Mouse (Mus musculus) liver, embryonic 14.5 days (tissue): ENCODE results near the gene Prph2. TPM values are rescaled to one million over a fixed set of nuclear protein-coding genes. Genes with fewer than 3 reads are reported as not detected.

Source experiments
- ATAC-seq: fragments of 200-750 bp; cut with Nextera tagmentation; 2 replicates; pipeline ENCODE4 v1.8.0; 2017; ENCODE audit warnings: moderate number of reproducible peaks, mild to moderate bottlenecking, moderate library complexity; ENCODE audit not compliant: insufficient read depth
- DNase-seq, 3 experiments: peaks; one replicate each; pipeline ENCODE4 v3.0.0-alpha.2; 2012 to 2013; ENCODE audit warnings: low read depth in 3 of 3, low spot score in 3 of 3
- H3K27ac ChIP-seq: fragments of 300-500 bp; sonication (generic); 2 replicates; pipeline ENCODE4 v1.5.1; 2014; ENCODE audit warnings: moderate library complexity, mild to moderate bottlenecking, control low read depth, inconsistent platforms
- H3K27me3 ChIP-seq: fragments of 300-500 bp; sonication (generic); 2 replicates; pipeline ENCODE4 v1.6.1; 2014; ENCODE audit warnings: mild to moderate bottlenecking, low read length, moderate library complexity; ENCODE audit not compliant: control insufficient read depth, insufficient read depth
- H3K36me3 ChIP-seq: fragments of 300-500 bp; sonication (generic); replicated peaks from 2 replicates; pipeline ENCODE4 v1.6.1; 2014; ENCODE audit warnings: low read depth; ENCODE audit not compliant: control insufficient read depth, insufficient read depth
- H3K4me1 ChIP-seq, 2 experiments: fragments of 200-500 bp in 1 of 2; fragments of 300-500 bp in 1 of 2; sonication (generic) in 1 of 2; replicated peaks; 2 replicates each; pipeline ENCODE4 v1.6.1; 2012 to 2014; ENCODE audit warnings: antibody characterized with exemption in 1 of 2, inconsistent platforms in 1 of 2, low read length in 1 of 2; ENCODE audit not compliant: control insufficient read depth in 2 of 2, insufficient read depth in 2 of 2
- H3K4me2 ChIP-seq: fragments of 300-500 bp; sonication (generic); 2 replicates; pipeline ENCODE4 v1.6.1; 2014; ENCODE audit warnings: low read depth, mild to moderate bottlenecking, control low read depth, moderate library complexity
- H3K4me3 ChIP-seq, 2 experiments: fragments of 200-500 bp in 1 of 2; fragments of 300-500 bp in 1 of 2; sonication (generic) in 1 of 2; 2 replicates each; pipeline ENCODE4 v1.5.1; 2012 to 2014; ENCODE audit warnings: low read depth in 2 of 2, low read length in 2 of 2, mild to moderate bottlenecking in 2 of 2, control low read depth in 1 of 2, inconsistent platforms in 1 of 2, moderate library complexity in 1 of 2; ENCODE audit not compliant: insufficient read depth in 1 of 2
- H3K9ac ChIP-seq: fragments of 300-500 bp; sonication (generic); replicated peaks from 2 replicates; pipeline ENCODE4 v1.6.1; 2014; ENCODE audit warnings: mild to moderate bottlenecking, control low read depth, moderate library complexity
- H3K9me3 ChIP-seq: fragments of 300-500 bp; sonication (generic); 2 replicates; pipeline ENCODE4 v1.6.1; 2016; ENCODE audit warnings: low read length, mixed read lengths; ENCODE audit not compliant: control insufficient read depth
- CTCF ChIP-seq: IDR thresholded peaks from 2 replicates; pipeline ENCODE4 v1.5.1; 2016; ENCODE audit warnings: antibody characterized with exemption, low read depth, control low read depth
- EP300 ChIP-seq: IDR thresholded peaks from 2 replicates; pipeline ENCODE4 v1.6.1; 2016; ENCODE audit warnings: antibody characterized with exemption, low read depth
- WGBS: fragments of 180-500 bp; shearing (Covaris S2); extraction: QIAGEN DNeasy Blood & Tissue Kit; methylation state at CpG from one replicate; pipeline ENCODE4 v1.1.7; 2014; ENCODE audit not compliant: insufficient replicate concordance; 5-methylcytosine and 5-hydroxymethylcytosine counted together
- polyA plus RNA-seq, 2 experiments: library from polyadenylated mRNA; depleted of rRNA in 1 of 2; stranded (reverse) in 1 of 2; unstranded in 1 of 2; fragments of >200 nt; fragmentation: Nextera tagmentation in 1 of 2; extraction: Ambion mirVana in 1 of 2; gene quantifications; 2 replicates each; pipeline versions ENCODE4 v1.2.1 to v1.2.3; 2012 to 2014

The Prph2 gene
- not detected in 2 replicates for polyA plus RNA-seq (2012; rRNA removed)
- not detected in 2 replicates for polyA plus RNA-seq (2014; fragmentation: Nextera tagmentation; extraction: Ambion mirVana)

GRCm38 (mm10) chr17:46910186-46910585 lies at the start of gene Prph2:
Gene Prph2, plus strand, starts transcription at chr17:46910459.
- no peak within 1 kb of the TSS for H3K9ac ChIP-seq
- H3K27me3 ChIP-seq: no peaks in the 10 kb centered on the region
- TF ChIP-seq EP300: no peak
- no peak for TF ChIP-seq CTCF
- H3K4me2 ChIP-seq: no peak within 1 kb of the TSS
- H3K4me1 ChIP-seq: no peaks in the 10 kb centered on the region
- no peak for DNase-seq
- no peak within 1 kb of the TSS for H3K27ac ChIP-seq
- H3K9me3 ChIP-seq: no peaks in the 10 kb centered on the region
- no peaks in the 10 kb centered on the region for H3K36me3 ChIP-seq
- ATAC-seq: no peak
- WGBS: 66% methylated on average over 10 of the region's 10 CpGs
- no peak within 1 kb of the TSS for H3K4me3 ChIP-seq

GRCm38 (mm10) chr17:46864566-46865195 lies 45.6 kb upstream of the Prph2 start:
- Histone ChIP-seq H3K4me1 (peaks cover 0 to 9% of the 10 kb centered on the region in 2 experiments; a peak in 2 of 4 replicates), H3K9ac (no peak overlapping the region), H3K36me3 (no peaks in the 10 kb centered on the region), H3K4me3 (no peak overlapping the region), H3K27ac (no peak overlapping the region), H3K4me2 (no peak overlapping the region), H3K27me3 (no peaks in the 10 kb centered on the region), H3K9me3 (no peaks in the 10 kb centered on the region)
- DNase-seq: peak in 1 of 3 experiments; percentile 37
- ATAC-seq: peak; percentile 70; the same call in 1 of the 2 replicates
- TF ChIP-seq EP300 (peak; percentile 34; the same call in 1 of the 2 replicates), CTCF (no peak)
- 40% methylated on average over 7 of the region's 7 CpGs for WGBS

- H3K4me3 ChIP-seq: no peak overlapping the region
- no peaks in the 10 kb centered on the region for H3K27me3 ChIP-seq
- H3K4me1 ChIP-seq: peaks cover 0 to 13% of the 10 kb centered on the region in 2 experiments; a peak in 2 of 4 replicates
- H3K9me3 ChIP-seq: no peaks in the 10 kb centered on the region
- ATAC-seq (no peak), DNase-seq (no peak)
- no peak overlapping the region for H3K9ac ChIP-seq
- no peak overlapping the region for H3K27ac ChIP-seq
- H3K36me3 ChIP-seq: no peaks in the 10 kb centered on the region
- TF ChIP-seq CTCF (no peak), EP300 (no peak)
- H3K4me2 ChIP-seq: no peak overlapping the region
- 76% methylated on average over 12 of the region's 12 CpGs for WGBS
These were observed 43.4 kb upstream of the Prph2 start for GRCm38 (mm10) chr17:46866836-46867235.

- H3K9me3 ChIP-seq: no peaks in the 10 kb centered on the region
- H3K4me3 ChIP-seq: no peak overlapping the region
- WGBS: 52% methylated on average over 5 of the region's 5 CpGs
- TF ChIP-seq EP300 (no peak), CTCF (no peak)
- DNase-seq (no peak), ATAC-seq (no peak)
- no peak overlapping the region for H3K4me2 ChIP-seq
- no peaks in the 10 kb centered on the region for H3K36me3 ChIP-seq
- no peaks in the 10 kb centered on the region for H3K27me3 ChIP-seq
- H3K4me1 ChIP-seq: peaks cover 0 to 15% of the 10 kb centered on the region in 2 experiments; a peak in 2 of 4 replicates
- H3K9ac ChIP-seq: no peak overlapping the region
- H3K27ac ChIP-seq: no peak overlapping the region
These were observed 40.0 kb upstream of the Prph2 start for GRCm38 (mm10) chr17:46870204-46870798.

- no peaks in the 10 kb centered on the region for H3K36me3 ChIP-seq
- no peak overlapping the region for H3K9ac ChIP-seq
- no peak overlapping the region for H3K4me2 ChIP-seq
- WGBS: 3% methylated on average over 1 of the region's 1 CpGs
- TF ChIP-seq EP300 (no peak), CTCF (no peak)
- DNase-seq (no peak), ATAC-seq (no peak)
- H3K9me3 ChIP-seq: no peaks in the 10 kb centered on the region
- H3K4me1 ChIP-seq: peaks cover 0 to 15% of the 10 kb centered on the region in 2 experiments; a peak in 2 of 4 replicates
- H3K4me3 ChIP-seq: no peak overlapping the region
- H3K27ac ChIP-seq: no peak overlapping the region
- no peaks in the 10 kb centered on the region for H3K27me3 ChIP-seq
These were observed 39.3 kb upstream of the Prph2 start for GRCm38 (mm10) chr17:46870913-46871312.
